Mouse (Mus musculus) forebrain, postnatal 0 days (tissue): ENCODE results near the gene Mlh1. TPM values are rescaled to one million over a fixed set of nuclear protein-coding genes. Genes with fewer than 3 reads are reported as not detected.

Source experiments
- ATAC-seq: fragments of 200-750 bp; cut with Nextera tagmentation; 2 replicates; pipeline ENCODE4 v1.8.0; 2017; ENCODE audit warnings: mild to moderate bottlenecking, moderate library complexity
- DNase-seq: peaks from one replicate; pipeline ENCODE4 v3.0.0-alpha.2; 2015
- H3K27ac ChIP-seq: fragments of 300-500 bp; sonication (generic); 2 replicates; pipeline ENCODE4 v1.5.1; 2014; ENCODE audit warnings: low read depth, mild to moderate bottlenecking, antibody characterized with exemption, low read length, moderate library complexity, mixed read lengths
- H3K27me3 ChIP-seq: fragments of 300-500 bp; sonication (generic); 2 replicates; pipeline ENCODE4 v1.6.1; 2014; ENCODE audit warnings: mild to moderate bottlenecking, low read length, mixed read lengths; ENCODE audit not compliant: insufficient read depth
- H3K36me3 ChIP-seq: fragments of 300-500 bp; sonication (generic); 2 replicates; pipeline ENCODE4 v1.6.1; 2014; ENCODE audit warnings: mild to moderate bottlenecking, moderate library complexity; ENCODE audit not compliant: insufficient read depth
- H3K4me1 ChIP-seq: fragments of 300-500 bp; sonication (generic); 2 replicates; pipeline ENCODE4 v1.6.1; 2014; ENCODE audit warnings: antibody characterized with exemption; ENCODE audit not compliant: insufficient read depth
- H3K4me2 ChIP-seq: fragments of 300-500 bp; sonication (generic); 2 replicates; pipeline ENCODE4 v1.6.1; 2014; ENCODE audit warnings: low read depth, mild to moderate bottlenecking, moderate library complexity
- H3K4me3 ChIP-seq: fragments of 300-500 bp; sonication (generic); 2 replicates; pipeline ENCODE4 v1.5.1; 2014; ENCODE audit warnings: low read depth, low read length, mixed read lengths
- H3K9ac ChIP-seq: fragments of 300-500 bp; sonication (generic); 2 replicates; pipeline ENCODE4 v1.6.1; 2014; ENCODE audit warnings: mild to moderate bottlenecking
- H3K9me3 ChIP-seq: fragments of 300-500 bp; sonication (generic); 2 replicates; pipeline ENCODE4 v1.6.1; 2016; ENCODE audit warnings: low read length
- CTCF ChIP-seq: sonication (generic); IDR thresholded peaks from 2 replicates; pipeline ENCODE4 v1.5.1; 2016; ENCODE audit warnings: antibody characterized with exemption, control low read depth, low read depth
- WGBS: fragments of 180-500 bp; shearing (Covaris S2); extraction: QIAGEN DNeasy Blood & Tissue Kit; methylation state at CpG from one replicate; pipeline ENCODE4 v1.1.7; 2014; 5-methylcytosine and 5-hydroxymethylcytosine counted together
- polyA plus RNA-seq: library from polyadenylated mRNA; unstranded; fragments of >200 nt; fragmentation: Nextera tagmentation; extraction: Ambion mirVana; gene quantifications from 2 replicates; pipeline ENCODE4 v1.2.1, GENCODE M21; 2015
- total RNA-seq: library from RNA; depleted of rRNA; stranded (reverse); fragments of >200 nt; gene quantifications from 2 replicates; pipeline ENCODE4 v1.2.3, GENCODE M21; 2014

The Mlh1 gene
- total and polyA plus RNA-seq, 2 experiments from 2014 or later = 18.4 to 23.6 TPM

- H3K27me3 ChIP-seq = no peaks in the 10 kb centered on the region
- H3K4me2 ChIP-seq = peak overlapping the region; percentile 82
- WGBS = 13% methylated on average over 19 of the region's 19 CpGs
- peaks cover 13% of the 10 kb centered on the region for H3K36me3 ChIP-seq
- no peaks in the 10 kb centered on the region for H3K9me3 ChIP-seq
- no peak for DNase-seq
- H3K27ac ChIP-seq = peak overlapping the region; percentile 95
- peaks cover 42% of the 10 kb centered on the region for H3K4me1 ChIP-seq
- TF ChIP-seq CTCF = no peak
- ATAC-seq = no peak
- H3K4me3 ChIP-seq = peak overlapping the region; percentile 62
- peak overlapping the region; percentile 93 for H3K9ac ChIP-seq
These were observed 765 bp upstream of the Mlh1 start for GRCm38 (mm10) chr9:111272356-111272755.

GRCm38 (mm10) chr9:111271056-111271433, 546 bp downstream of the Mlh1 start:
- no peak for TF ChIP-seq CTCF
- Histone ChIP-seq H3K4me1 (peaks cover 38% of the 10 kb centered on the region), H3K9me3 (no peaks in the 10 kb centered on the region), H3K27ac (peak overlapping the region; percentile 91), H3K4me3 (peak overlapping the region; percentile 57), H3K9ac (peak overlapping the region; percentile 56), H3K4me2 (peak overlapping the region; percentile 68), H3K36me3 (peaks cover 18% of the 10 kb centered on the region), H3K27me3 (no peaks in the 10 kb centered on the region)
- 2% methylated on average over 32 of the region's 32 CpGs for WGBS
- ATAC-seq = peak; percentile 79
- DNase-seq = no peak

GRCm38 (mm10) chr9:111270606-111271005, 985 bp downstream of the Mlh1 start:
- H3K4me3 ChIP-seq = peak overlapping the region; percentile 57
- 15% methylated on average over 5 of the region's 5 CpGs for WGBS
- DNase-seq (no peak), ATAC-seq (no peak)
- H3K36me3 ChIP-seq = peaks cover 18% of the 10 kb centered on the region
- H3K27me3 ChIP-seq = no peaks in the 10 kb centered on the region
- H3K4me1 ChIP-seq = peaks cover 33% of the 10 kb centered on the region
- H3K27ac ChIP-seq = peak overlapping the region; percentile 91
- H3K4me2 ChIP-seq = peak overlapping the region; percentile 68
- peak overlapping the region; percentile 56 for H3K9ac ChIP-seq
- H3K9me3 ChIP-seq = no peaks in the 10 kb centered on the region
- no peak for TF ChIP-seq CTCF

GRCm38 (mm10) chr9:111267998-111268397, 3.6 kb downstream of the Mlh1 start:
- H3K4me1 ChIP-seq = peaks cover 10% of the 10 kb centered on the region; the same call in 1 of the 2 replicates
- H3K36me3 ChIP-seq = peaks cover 22% of the 10 kb centered on the region
- 96% methylated on average over 2 of the region's 2 CpGs for WGBS
- H3K9ac ChIP-seq = no peak overlapping the region
- no peaks in the 10 kb centered on the region for H3K9me3 ChIP-seq
- no peak overlapping the region for H3K4me2 ChIP-seq
- no peak overlapping the region for H3K27ac ChIP-seq
- TF ChIP-seq CTCF = no peak
- ATAC-seq (no peak), DNase-seq (no peak)
- no peaks in the 10 kb centered on the region for H3K27me3 ChIP-seq
- no peak overlapping the region for H3K4me3 ChIP-seq

- Histone ChIP-seq H3K4me1 (no peaks in the 10 kb centered on the region), H3K4me2 (no peak overlapping the region), H3K36me3 (peaks cover 46% of the 10 kb centered on the region), H3K27me3 (no peaks in the 10 kb centered on the region), H3K27ac (no peak overlapping the region), H3K9ac (no peak overlapping the region), H3K4me3 (no peak overlapping the region), H3K9me3 (no peaks in the 10 kb centered on the region)
- ATAC-seq (no peak), DNase-seq (no peak)
- TF ChIP-seq CTCF = no peak
- 96% methylated on average over 4 of the region's 4 CpGs for WGBS
These were observed 10.2 kb downstream of the Mlh1 start for GRCm38 (mm10) chr9:111261356-111261755.

GRCm38 (mm10) chr9:111260360-111260985, 11.1 kb downstream of the Mlh1 start:
- 29% methylated on average over 1 of the region's 1 CpGs for WGBS
- Histone ChIP-seq H3K9ac (no peak overlapping the region), H3K4me3 (no peak overlapping the region), H3K4me2 (no peak overlapping the region), H3K9me3 (no peaks in the 10 kb centered on the region), H3K36me3 (peaks cover 49% of the 10 kb centered on the region), H3K27ac (no peak overlapping the region), H3K27me3 (no peaks in the 10 kb centered on the region), H3K4me1 (no peaks in the 10 kb centered on the region)
- DNase-seq (peak; percentile 45), ATAC-seq (peak; percentile 79)
- no peak for TF ChIP-seq CTCF

GRCm38 (mm10) chr9:111252161-111252869, 19.3 kb downstream of the Mlh1 start:
- peaks cover 59% of the 10 kb centered on the region for H3K36me3 ChIP-seq
- ATAC-seq (no peak), DNase-seq (peak; percentile 7)
- H3K27ac ChIP-seq = no peak overlapping the region
- H3K9me3 ChIP-seq = no peaks in the 10 kb centered on the region
- TF ChIP-seq CTCF = peak; percentile 52
- H3K4me1 ChIP-seq = no peaks in the 10 kb centered on the region
- H3K9ac ChIP-seq = no peak overlapping the region
- no peak overlapping the region for H3K4me3 ChIP-seq
- H3K4me2 ChIP-seq = no peak overlapping the region
- H3K27me3 ChIP-seq = no peaks in the 10 kb centered on the region
- WGBS = 78% methylated on average over 7 of the region's 7 CpGs
